Mouse (Mus musculus) ES-E14 (cell line): ENCODE results near the gene Ppil3.

Experiments used
- CHD2 ChIP-seq: IDR thresholded peaks from 2 replicates; pipeline ENCODE4 v1.6.1; 2014; ENCODE audit warnings: mild to moderate bottlenecking, low read depth, low read length, inconsistent platforms
- MAFK ChIP-seq: IDR thresholded peaks from 2 replicates; pipeline ENCODE4 v1.6.1; 2014; ENCODE audit warnings: mild to moderate bottlenecking, low read depth, low read length, inconsistent platforms; ENCODE audit not compliant: insufficient read depth
- ZC3H11A ChIP-seq: IDR thresholded peaks from 2 replicates; pipeline ENCODE4 v1.6.1; 2012; ENCODE audit warnings: low read depth, mild to moderate bottlenecking, inconsistent platforms, low read length, borderline replicate concordance
- ZNF384 ChIP-seq: IDR thresholded peaks from 2 replicates; pipeline ENCODE4 v1.6.1; 2012; ENCODE audit warnings: low read depth, low read length, inconsistent platforms

GRCm38 (mm10) chr1:58391421-58392267 is 53.6 kb downstream of the Ppil3 start:
- no peak for TF ChIP-seq ZNF384
- no peak for TF ChIP-seq MAFK
- TF ChIP-seq CHD2: no peak
- TF ChIP-seq ZC3H11A: no peak
